Mouse (Mus musculus): Measurements from ENCODE around the gene Atg4d.
"Not testable (repeated sequence)": the region's sequence is repeated elsewhere in the genome, so short reads cannot be mapped to it uniquely, and the experiment has no call there.

Gene Atg4d

GRCm38 (mm10) chr9:21315421-21315820 lies 50.3 kb downstream of the Atg4d start:
- DNase-seq: no peak

GRCm38 (mm10) chr9:21316696-21317095 lies 51.6 kb downstream of the Atg4d start:
- DNase-seq: no peak

GRCm38 (mm10) chr9:21318792-21319191 lies 53.7 kb downstream of the Atg4d start:
- no peak for DNase-seq

DNA sequence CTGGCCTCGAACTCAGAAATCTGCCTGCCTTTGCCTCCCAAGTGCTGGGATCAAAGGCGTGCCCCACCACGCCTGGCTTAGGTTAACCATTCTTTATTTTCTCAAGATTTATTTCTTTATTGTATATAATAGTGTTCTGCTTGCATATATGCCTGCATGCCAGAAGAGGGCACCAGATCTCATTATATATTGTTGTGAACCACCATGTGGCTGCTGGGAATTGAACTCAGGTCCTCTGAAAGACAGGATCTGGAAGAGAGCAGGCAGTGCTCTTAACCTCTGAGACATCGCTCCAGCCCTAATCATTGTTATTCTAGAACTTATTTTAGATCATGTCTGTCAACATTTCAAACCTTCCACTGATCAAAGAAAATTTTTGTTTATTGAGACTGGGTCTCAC lies 54.4 kb downstream of the Atg4d start:
- no peak for DNase-seq

DNA sequence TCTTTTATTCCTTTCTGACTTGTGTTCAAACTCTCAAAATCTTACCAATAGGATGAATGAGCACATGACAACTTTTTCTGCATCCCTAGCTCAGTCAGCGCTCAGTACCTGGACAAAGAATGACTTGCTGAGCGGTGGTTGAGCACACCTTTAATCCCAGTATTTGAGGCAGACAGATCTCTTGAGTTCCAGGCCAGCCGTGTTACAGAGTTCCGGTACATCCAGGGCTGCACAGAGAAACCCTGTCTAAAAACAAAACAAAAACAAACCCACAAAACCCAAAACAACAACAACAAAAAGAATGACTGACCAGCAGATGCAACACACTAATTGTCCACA lies 55.2 kb downstream of the Atg4d start:
- DNase-seq: no peak

DNA sequence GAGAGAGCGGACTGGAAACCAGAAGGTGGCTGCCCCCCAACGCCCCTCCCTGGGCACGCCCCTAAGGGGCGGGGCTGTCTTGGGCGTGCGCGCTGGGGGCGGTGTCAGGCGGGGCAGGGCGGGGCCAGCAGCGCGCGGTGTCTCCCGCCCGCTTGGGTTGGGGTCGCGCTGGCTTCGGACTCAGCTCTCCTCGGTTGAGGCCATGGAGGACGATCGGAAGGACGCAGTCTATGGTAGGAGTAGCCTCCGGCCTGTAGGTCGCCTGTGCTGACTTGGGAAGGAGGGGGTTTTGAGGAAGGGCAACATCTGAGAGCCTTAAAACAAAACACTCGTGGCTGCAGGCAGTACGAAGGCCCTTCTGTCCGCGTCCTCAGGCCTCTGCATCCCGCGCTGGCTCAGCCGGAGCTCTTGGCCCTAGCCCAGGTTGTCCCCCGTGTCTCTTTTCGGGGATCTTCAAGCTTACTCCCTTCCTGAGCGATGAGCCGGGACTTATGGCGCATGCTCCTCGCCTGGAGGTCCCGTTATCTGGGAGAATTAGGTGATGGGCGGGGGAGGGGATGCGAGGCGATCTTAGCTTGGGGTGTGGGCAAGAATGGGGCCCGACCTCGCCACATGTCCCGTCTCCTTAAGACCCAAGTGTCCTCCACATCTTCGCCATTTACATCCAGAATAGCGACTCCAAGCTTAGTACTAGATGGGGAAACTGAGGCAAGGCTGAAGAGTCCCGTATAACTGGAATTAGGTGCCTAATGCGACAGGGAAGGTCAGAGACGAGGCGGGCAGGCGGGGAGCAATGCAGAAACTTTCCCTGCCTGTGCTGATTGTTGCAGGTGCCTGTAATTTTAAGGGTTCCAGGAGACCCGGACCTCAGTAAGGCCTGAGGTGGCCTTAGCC lies 55.8 kb downstream of the Atg4d start, which contains the start of gene Slc44a2:
Slc44a2 (plus strand) TSS at position 80 of the 894 bp plus-strand sequence.
- peak; percentile 91 for DNase-seq

DNA sequence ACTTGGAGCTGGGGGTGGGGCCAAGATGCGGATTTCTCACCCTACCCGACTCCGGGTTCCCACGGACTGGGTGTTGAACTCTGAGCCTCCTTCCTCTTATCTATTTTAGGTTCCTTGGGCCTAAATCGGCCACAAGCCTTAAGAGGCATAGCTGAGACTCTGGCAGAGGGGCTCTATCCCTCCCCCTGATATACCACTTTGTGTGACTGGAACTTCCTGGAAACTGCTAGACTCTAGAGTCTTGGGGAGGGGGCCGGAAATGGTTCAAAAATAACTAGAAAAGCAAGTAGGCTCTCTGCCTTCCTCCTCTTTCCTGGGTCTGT lies 56.4 kb downstream of the Atg4d start:
- DNase-seq: peak; percentile 78

DNA sequence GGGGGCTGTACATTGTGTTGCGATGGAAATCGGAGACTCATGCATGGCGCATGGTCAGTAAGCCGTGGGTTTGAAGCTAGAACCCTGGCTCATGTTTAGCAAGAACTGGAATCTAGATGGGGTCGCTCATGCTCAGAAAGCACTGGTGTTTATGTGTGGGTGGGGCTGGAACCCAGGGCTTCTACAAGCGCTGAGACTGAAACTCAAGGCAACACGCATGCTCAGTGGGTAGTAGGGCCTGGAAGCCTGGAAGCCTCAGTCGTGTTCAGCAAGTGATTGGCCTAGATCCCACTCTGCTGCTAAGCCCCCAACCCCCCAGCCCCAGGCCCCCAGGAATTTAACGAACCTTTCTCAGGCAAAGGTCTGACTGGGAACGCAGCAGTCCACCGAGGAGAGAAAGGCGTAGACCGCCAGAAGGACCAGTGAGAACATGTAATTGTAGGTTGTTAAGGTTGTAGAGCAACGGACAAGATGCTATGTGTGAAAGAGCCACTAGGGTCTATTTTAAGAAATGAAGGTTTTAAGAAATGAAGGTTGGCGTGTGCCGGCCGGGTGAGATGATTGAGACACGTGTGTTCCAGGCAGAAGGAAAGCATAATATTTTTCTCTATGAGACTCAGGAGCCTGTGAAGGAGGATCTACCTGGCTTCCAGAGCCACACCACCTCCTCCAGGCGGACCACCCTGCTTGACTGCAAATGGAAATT lies 57.3 kb downstream of the Atg4d start:
- no peak for DNase-seq

- not testable (repeated sequence) for DNase-seq
Observed at GRCm38 (mm10) chr9:21322917-21323297, 57.8 kb downstream of the Atg4d start.

GRCm38 (mm10) chr9:21324269-21324668 lies 59.2 kb downstream of the Atg4d start:
- DNase-seq: no peak
